Mouse (Mus musculus) adrenal gland, adult (tissue): ENCODE data around the gene Fam214b.

Experiments used
- DNase-seq, 2 experiments: peaks; one replicate each; pipeline ENCODE4 v3.0.0; 2022 to 2023; ENCODE audit warnings: low spot score in 1 of 2; ENCODE audit not compliant: inconsistent age in 2 of 2

Fam214b gene

DNA sequence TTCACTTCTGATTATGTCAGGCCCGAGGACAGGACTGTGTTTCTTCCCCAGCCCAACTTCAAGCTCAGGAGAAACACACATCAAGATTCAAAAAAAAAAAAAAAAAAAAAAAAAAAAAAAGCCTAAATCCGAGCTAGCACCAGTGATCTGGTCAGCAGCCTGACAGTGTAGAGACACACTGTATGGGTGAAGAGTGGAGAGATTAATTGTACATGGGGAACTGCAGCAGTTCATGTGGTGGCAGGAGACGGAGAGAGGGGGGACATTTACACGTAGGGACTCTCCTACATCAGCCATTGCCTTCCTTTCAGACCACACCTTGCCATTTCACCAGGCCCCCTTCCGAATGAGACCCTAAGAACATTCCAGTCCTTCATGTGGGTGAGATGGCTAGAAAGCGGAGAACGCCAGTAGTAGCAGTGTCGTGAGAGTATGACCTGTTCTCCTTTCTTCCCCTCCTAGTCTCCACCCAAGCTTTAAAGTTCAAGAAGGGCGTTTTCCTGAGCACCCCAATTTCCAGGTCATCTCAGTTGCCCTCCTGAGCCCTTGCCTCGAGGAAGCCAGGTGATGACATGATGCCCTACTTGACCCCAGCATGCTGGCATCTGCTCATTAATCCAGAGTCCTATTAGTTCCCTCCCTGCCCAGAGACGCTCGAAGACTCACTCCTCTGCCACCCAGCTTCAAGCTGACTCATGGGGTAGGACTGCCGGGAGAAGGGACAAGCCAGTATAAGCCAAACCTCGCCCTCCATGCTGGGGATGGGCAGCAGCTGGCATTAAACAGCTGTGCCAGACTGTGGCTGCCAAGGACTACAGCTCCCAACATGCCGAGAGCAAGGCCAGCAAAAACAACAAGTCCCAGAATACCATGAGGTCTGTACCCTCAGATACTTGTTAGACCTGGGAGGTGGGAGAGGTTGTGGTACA, 7.2 kb downstream of the Fam214b start:
- DNase-seq, result peak; percentile 88 to 94

DNA sequence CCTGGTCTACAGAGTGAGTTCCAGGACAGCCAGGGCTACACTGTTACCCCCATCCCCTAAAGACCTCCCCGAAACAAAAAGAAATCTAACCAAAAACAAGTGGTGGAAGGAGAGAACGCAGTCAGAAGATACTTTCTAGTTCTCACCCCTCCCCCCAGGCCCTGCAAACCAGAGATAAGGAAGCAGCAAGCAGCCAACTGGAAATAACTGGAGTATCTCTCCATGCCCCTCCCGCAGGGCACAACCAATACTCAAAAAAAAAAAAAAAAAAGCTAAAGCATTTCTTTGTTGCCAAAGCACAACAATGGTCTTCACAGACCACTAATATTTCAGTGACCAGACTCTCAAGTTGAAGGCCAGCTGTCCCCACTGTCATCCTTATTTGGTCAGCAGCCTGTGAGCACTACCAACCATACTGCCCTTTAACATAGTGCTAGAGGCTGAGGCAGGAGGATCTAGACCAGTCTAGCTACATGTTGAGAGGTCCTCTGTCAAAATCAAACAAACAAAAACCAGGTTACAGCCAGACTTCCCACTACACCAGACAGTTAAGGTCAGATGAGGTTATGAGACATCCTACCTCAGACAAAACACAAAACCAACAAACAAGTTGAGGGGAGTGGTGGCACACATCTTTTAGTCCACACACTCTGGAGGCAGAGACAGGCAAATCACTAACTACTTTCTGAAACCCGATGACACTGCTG, 8.0 kb downstream of the Fam214b start:
- no peak for DNase-seq

DNA sequence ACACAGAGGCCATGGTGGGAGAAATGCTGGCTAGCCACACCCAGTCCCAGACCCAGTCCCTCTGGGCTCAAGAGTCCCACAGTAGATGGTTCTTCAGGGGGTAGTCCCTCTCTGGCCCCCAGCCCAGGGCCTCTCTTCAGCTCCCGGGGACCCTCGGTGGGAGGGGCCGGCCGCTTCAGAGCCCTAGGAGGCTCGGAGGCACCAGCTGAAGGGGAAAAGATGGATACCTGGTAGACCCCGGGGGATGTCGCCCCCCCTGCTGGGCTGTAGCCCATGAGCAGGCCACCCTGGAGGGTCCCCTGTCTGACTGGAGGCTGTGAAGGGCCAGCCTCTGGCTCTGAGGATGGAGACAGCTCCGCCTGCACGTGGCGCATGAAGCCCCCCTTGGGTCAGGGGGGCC, 9.7 kb downstream of the Fam214b start:
- DNase-seq, result peak; percentile 29 to 39

DNA sequence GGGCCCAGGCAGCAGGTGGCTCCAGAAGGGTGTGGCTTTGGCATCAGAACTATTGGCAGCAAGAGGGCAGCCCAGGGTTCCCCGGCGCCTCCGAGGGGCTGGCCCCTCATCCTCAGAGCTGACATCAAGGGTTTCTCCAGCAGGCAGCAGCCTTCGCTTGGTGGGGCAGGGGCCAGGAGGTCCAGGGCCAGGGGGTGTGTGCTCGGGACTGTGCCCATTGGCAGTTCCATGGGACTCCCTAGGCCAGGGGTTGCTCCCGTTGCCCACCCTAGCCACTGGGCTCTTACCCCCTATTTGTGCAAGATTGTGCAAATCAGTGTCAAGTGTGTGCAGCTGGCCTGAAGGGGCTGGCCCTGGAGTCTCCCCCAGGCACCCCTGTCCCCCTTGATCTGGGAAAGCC, 10.2 kb downstream of the Fam214b start:
- DNase-seq, result peak; percentile 26 to 36

DNA sequence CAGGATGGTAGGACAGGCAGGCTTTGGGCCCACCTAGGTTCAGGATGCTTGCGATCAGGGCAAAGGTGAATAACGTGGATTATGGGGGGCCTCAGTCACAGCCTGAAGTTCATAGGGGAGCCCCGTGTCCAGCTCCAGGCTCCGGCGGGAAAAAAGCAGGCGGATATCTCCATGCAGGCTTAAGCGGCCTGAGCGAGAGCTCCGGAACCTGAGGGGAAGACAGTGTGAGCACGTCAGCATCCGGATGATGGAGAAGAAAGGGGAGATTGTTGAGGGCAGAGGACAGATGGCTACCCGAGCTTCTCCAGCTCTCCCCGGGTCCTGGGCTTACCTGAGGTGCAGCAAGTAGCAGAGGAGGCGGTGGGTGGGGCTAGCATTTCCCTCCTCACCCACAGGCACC, 12.5 kb downstream of the Fam214b start:
- DNase-seq, result peak in 1 of 2 experiments; percentile 29

DNA sequence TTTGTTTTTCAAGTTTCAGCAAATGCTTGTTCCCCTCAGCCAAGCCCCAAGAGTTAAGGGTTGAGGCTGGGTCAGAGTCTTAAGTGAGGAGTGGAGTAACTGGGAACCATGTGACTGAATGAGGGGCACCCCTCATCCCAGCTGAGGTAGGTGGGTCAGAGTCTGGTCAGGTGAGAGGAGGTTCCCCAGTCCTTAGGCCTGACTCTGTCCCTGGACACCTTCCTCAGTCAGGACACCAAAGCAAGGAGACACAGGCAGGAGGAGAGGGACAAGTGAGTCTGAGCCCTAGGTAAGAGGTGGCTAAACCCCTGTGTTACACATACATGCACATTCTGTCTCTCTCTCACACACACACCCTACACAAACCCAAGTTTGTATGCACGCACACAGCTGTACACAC, 13.5 kb downstream of the Fam214b start:
- DNase-seq, result peak in 1 of 2 experiments; percentile 29

DNA sequence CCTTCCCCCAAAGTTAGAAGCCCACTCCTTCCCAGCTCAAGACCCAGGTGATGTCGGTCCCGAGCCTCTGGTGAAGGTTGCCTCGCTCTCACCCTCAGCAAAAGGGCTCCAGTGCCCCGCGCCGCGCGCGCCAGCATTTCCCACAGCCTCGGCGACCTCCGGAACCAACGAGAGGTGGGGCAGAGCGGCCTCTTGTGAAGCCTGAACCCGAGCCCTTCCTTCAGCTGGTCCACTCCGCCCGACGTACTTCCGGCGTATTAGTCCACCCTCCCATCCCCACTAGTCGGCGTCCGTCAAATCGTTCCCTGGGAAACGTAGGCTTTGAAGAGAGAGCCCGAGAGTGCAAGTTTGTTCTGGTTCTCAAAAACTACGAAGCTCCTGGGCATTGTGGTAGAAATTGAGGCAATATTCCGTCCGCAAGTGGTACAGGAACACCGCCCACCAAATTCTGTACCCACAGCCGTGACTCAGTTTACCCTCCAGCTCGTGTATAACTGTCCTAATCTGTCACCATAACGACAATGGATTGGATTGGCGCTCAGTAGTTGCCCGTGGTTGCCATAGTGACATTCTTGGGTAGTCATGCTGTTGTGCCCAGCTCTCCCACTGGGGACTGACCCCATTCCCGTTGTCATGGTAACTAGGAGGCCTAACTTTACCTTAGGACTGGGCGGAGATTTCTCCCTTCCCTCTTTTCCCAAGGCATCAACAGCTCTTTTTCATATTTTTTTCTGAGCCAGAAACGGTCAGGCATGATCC, 14.6 kb downstream of the Fam214b start, which contains the start of gene Stoml2:
Gene Stoml2, minus strand, starts transcription at position 474 of the 759 bp plus-strand sequence.
- DNase-seq, result peak; percentile 94 to 97

DNA sequence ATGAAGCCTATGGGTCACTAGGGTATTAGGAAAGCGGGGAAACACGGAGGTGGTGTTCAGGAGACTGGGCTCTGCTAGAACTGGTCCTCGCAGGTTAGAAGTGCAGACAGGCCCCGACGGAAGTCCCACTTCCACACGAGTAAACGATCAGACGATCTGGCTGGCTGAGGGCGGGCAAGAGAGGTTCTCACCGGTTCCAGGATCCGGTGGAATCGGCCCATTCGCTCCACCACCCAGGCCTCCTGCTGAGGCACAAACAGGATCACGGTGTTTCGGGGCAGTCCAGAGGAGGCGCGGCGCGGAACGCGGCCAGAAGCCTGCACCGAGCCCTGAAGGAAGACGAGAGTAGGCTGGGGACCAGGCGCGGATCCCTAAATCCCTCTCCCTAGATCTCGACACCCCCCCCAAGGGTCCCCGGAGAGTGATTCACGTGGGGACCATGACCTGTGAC, 15.2 kb downstream of the Fam214b start:
- DNase-seq, result no peak

DNA sequence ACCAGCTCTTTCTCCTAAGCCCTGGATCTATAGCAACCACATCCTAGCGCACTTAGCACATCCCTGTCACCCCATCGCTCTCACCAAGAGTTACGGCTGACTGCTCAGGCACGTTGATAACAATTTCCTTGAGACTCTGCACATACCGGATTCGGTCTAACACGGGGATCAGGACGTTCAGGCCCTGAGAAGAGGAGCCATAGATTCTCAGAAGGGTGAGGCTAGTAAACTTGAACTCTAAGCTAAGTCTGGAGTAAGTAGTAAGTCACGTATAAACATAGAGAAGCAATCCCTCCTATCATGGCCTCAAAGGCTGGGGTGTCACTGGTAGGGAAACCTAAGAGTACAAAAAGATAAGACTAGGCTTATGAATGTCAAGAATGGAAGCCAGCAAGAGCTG, 15.7 kb downstream of the Fam214b start:
- DNase-seq, result peak in 1 of 2 experiments; percentile 67

DNA sequence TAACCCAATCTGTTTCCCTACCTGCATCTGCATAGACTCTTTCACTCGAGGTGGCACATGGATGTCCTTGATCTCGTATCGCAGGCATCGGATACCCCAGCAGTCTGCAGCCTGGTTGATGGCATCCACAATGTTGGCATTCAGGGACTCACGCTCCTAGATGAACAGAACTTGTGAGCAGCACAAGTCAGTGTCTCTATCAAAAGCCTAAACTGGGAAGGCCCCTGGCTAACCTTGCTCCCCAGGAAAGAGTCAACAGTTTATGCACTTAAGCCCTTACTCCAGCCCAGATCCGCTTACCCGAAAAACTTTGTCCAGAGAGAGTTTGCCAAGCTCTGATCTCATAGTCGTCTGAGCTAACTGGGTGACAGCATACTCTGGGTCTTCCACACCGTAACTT, 16.3 kb downstream of the Fam214b start:
- DNase-seq, result peak in 1 of 2 experiments; percentile 16

DNA sequence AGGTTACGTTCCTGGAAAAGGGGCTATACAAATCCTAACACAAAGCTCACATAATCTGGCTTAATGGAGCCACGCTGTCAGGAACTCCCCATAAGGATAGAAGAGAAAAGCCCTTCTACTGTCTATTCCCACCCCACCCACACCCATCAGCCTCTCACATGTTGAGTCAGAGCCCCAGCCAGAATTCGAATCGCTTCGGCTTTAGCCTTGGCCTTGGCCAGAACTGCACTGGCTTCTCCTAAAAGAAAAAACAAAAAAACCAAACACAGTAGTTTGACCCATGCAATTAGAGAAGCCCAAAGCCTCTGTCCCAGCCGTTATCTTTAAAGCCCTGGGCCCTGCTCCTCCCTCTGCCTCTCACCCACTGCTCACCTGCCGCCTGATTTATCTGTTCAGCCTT, 16.9 kb downstream of the Fam214b start:
- peak; percentile 56 to 81 for DNase-seq

DNA sequence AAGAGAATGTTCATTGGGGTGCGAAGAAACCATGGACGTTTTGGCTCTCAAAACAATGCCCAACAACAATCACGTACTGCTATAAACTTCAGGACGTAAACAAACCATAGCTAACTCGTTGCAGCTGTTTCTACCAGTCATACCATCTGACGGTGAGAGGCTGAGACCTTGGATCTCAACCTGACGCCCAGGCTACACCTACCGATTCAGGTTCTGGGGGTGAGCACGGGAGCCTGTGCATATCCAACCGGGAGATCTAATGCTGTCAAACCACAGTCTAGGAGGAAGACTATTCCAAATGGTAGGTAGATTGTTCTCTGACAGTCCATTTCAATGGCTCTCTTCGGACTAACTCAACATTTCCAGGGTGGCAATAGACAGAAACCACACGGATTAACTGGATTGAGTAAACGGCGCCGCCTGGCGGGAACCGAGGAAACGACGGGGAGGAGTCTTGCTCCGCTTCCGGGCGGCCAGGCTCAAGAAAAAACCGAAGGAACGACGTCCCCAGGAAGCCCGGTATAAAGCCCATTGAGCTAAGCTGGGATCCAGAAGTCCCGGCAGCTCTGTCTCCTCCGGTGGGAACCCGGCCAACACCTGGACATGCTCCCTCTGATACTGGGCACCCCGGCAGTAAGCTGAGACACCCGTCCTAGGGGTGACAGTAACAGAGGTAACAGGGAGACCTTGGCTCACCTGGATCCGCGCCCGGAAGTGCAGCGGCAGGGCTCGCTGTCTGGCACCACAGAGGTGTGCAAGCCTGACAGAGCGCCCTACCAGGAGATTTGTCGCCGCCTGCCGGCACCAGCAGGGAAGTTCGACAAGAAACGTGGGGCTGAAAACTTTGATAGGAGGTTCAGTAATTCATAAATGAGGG, 20.7 kb downstream of the Fam214b start, which contains the start of gene Pigo:
Gene Pigo, minus strand, starts transcription at position 736 of the 877 bp plus-strand sequence.
- peak; percentile 95 to 99 for DNase-seq

DNA sequence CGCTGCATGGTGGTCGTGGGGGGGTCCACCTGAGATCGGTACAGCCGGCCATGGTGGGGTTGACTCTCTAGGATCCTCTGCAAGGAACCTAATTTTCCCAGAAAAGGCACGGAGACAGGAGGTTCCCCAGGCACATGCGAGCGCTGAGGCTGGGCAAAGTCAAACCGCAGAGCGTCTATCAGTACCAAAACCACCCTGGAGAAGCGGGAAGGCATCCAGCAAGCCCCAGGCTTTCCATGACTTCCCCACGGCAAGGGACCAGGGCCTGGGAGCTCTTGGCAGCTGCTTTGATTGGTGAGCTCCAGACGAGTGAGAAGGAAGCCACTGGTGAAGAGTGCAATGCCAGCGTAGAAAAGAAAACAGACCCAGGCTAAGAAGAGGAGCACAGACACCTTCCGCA, 21.3 kb downstream of the Fam214b start:
- DNase-seq, result peak in 1 of 2 experiments; percentile 27

DNA sequence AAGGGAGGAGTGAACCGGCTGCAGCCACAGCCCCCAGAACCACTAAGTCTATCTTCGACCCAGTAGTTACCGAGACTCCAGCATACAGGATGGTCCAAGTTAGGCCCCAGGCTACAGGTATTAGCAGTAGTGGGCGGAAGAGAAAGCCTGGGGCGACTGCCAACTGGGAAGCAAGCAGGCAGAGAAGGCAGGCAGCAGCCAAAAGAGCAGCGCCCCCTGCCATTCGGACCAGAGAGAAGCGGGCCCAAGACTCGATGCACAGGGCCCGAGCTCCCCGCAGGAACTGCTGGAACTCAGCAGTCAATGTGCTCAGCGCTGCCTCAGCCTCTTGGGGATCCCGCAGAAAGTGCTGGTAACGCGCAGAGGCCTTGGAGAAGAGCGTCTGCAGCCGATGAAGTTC, 24.7 kb downstream of the Fam214b start:
- DNase-seq, result no peak

DNA sequence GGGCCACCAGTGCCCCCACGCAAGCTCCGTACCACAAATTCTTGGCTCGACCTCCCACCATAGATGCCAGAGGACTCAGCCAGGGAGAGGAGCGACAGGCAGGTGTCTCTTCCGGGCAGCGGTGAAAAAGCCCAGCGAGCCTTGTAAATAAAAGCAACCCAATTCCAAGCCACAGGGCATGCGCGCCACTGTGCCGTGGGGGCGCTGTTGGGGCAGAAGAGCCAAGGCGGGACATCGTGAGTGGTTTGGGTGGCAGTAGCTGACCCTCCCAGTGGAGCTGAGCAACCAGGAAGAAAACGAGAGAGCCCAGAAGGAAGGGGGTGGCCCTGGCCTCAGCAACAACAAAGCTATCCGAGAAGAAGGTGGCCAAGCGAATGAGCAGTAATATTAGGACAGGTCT, 25.1 kb downstream of the Fam214b start:
- DNase-seq, result no peak

DNA sequence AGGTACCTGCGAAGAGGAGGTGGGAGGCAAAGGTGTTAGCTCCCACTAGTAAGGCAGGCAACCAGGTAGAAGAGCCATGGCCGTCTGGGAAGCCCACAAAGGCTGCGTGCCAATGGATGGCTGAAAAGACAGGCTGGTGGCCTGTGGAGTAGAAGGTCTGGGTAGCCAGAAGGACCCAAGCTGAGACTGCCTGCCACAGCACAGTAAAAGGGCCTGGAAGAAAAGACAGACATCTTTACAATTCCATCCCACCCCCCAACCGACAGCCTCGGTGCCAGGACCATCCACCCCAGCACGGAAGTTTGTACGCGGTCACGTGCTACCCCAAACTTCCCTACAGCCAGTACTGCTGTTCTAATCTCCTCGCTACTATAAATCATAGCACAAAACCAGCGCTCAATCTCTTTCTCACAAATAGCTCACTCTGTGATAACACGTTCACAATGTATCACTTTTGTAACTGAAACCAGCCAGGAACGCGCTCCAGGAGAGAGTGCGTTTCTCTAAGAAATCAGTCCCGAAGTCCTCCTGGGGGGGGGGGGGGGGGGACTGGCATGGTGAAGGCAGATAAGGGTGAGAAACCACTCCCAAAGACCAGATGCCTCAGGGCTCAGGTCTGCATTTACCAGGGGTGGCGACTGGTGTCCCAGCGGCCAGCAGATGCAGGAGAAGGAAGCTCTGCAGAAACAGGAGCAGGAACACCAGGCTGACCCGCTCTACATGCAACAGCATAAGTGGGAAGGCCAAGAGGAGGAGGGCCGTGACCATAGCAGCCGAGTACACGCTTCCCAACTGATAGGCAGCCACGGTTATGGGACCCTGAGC, 26.2 kb downstream of the Fam214b start:
- no peak for DNase-seq

DNA sequence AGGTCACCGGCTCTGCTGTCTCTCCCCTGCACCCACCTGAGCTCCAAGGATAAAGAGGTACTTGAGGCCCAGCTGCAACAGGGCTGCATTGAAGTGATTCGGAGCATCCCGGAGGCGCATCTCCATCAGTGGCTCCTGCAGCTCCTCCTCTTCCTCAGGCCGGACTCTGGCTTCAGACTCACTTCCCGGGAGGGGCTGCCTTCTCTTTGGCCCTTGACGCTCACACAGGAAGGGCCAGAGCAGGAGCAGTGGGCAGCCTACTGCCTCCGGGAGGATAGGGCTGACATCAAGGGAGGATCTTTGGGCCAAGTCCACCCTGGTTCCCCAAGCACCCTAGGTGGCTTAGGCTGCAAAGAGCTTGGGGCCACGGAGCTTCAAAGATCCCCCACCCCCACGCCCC, 26.8 kb downstream of the Fam214b start:
- DNase-seq, result no peak

DNA sequence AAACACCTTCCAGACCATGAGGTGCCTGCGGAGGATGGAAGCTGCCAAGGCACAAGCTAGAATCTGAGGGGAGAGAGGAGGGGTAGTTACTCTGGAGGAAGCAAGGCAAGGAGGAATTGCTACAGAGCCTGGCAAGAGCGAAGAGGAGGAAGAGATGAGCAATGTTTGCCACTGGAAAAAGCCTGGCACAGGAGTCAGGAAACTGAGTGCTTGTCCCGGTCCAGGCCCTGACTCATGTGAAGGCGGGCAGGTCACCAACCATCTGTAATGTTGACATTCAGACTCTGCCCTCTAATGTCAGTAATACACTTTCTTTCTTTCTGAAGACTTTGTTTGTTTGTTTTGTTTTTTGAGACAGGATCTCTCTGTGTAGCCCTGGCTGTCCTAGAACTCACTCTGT, 27.9 kb downstream of the Fam214b start:
- peak in 1 of 2 experiments; percentile 68 for DNase-seq

DNA sequence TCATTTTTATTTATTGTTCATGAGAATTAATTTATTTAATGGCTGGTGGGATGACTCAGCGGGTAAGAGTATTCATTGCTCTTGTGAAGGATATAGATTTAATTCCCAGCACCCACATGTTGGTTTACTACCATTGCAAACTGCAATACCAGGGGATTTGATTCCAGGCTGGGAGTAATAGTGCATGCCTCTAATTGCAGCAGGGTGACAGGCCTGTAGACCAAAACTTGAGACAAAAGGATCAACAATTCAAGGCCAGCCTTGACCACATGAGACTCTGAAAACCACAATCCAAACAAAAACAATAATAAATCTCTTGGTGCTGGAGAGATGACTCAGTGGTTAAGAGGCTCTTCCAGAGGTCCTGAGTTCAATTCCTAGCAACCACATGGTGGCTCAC, 33.9 kb downstream of the Fam214b start:
- no peak for DNase-seq
